In the genomic region with DNA sequence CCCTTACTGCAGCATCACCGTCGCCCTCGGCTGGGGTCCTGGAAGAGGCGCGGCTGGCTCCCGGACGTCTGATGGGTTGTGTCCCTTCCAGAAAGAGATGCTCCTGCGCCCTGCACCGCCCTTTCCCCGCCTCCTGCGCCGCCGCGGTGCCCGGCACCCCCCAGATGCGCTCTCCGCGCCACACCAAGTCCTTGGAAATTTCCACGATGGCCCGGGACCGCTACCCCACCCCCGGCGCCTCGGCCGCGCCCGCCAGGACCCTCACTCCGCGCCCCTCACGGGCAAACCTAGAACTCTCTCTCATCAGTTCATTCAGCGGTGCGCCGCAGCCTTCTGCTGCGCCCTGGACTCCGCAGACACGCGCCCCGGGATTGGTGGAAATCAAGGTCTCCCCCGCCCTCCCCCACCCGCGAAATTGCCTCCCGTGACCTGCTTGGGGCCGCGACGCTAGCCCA, we compare ENCODE assay signal across 8 mouse cellular contexts. TPM values are rescaled to one million over a fixed set of nuclear protein-coding genes. Genes with fewer than 3 reads are reported as not detected.
A peak's percentile ranks its signal among the peaks of the same experiment; 100 is the strongest.
DNase-seq lines count a peak whose midpoint lies in the region; ATAC-seq lines count a peak whose summit lies in the region.

A gene (minus strand): TSS at position 377 of the 455 bp plus-strand sequence.

- H3K9ac ChIP-seq in lung, embryonic 16.5 days (ENCODE audit: low read length) = peak within 1 kb of the TSS; percentile 56
- peak within 1 kb of the TSS; percentile 39; the same call in 1 of the 2 replicates for H3K9ac ChIP-seq in liver, embryonic 13.5 days

- no peak within 1 kb of the TSS for H3K27ac ChIP-seq in lung, embryonic 16.5 days (ENCODE audit: low read length)
- H3K27ac ChIP-seq in liver, embryonic 13.5 days = no peak within 1 kb of the TSS

- peak within 1 kb of the TSS; percentile 99 for H3K4me2 ChIP-seq in lung, embryonic 16.5 days (ENCODE audit: low read depth, low read length)
- peak within 1 kb of the TSS; percentile 73 for H3K4me2 ChIP-seq in liver, embryonic 13.5 days

- H3K4me1 ChIP-seq in lung, embryonic 16.5 days (replicated peaks; ENCODE audit: control insufficient read depth, insufficient read depth, low read length) = peaks cover 5% of the 10 kb centered on the region; the same call in 1 of the 2 replicates
- H3K4me1 ChIP-seq in liver, embryonic 13.5 days (replicated peaks) = peaks cover 11% of the 10 kb centered on the region; the same call in 1 of the 2 replicates

- no peak for DNase-seq in lung, postnatal 4 days
- peak; percentile 85 for DNase-seq in cerebellum, adult 9-11 months
- peak; percentile 64 to 69 for DNase-seq in frontal cortex, postnatal 36 days (ENCODE audit: low spot score in 2 of 2)
- peak; percentile 60 for DNase-seq in kidney, postnatal 14 days
- no peak for DNase-seq in liver, embryonic 13.5 days
- DNase-seq in right cerebral cortex, adult 2 months (ENCODE audit: low spot score in 2 of 2) = peak; percentile 54 to 68

- H3K27me3 ChIP-seq in lung, embryonic 16.5 days (ENCODE audit: control insufficient read depth, insufficient read depth, low read depth, low read length) = peaks cover 19% of the 10 kb centered on the region
- H3K27me3 ChIP-seq in liver, embryonic 13.5 days = peaks cover 38% of the 10 kb centered on the region

- no peaks in the 10 kb centered on the region for H3K9me3 ChIP-seq in lung, embryonic 16.5 days (ENCODE audit: control insufficient read depth, low read length)
- no peaks in the 10 kb centered on the region for H3K9me3 ChIP-seq in liver, embryonic 13.5 days (replicated peaks)

- H3K4me3 ChIP-seq in lung, embryonic 16.5 days (ENCODE audit: low read length) = peak within 1 kb of the TSS; percentile 56
- peak within 1 kb of the TSS; percentile 51 for H3K4me3 ChIP-seq in liver, embryonic 13.5 days (replicated peaks)

- H3K36me3 ChIP-seq in lung, embryonic 16.5 days (ENCODE audit: control insufficient read depth, insufficient read depth, low read length) = no peaks in the 10 kb centered on the region
- no peaks in the 10 kb centered on the region for H3K36me3 ChIP-seq in liver, embryonic 13.5 days

- ATAC-seq in lung, embryonic 16.5 days (ENCODE audit: low read depth) = peak; percentile 57
- 0 out of 2 replicates have a peak, but pooled peaks have one; percentile 8 for ATAC-seq in liver, embryonic 13.5 days (ENCODE audit: low read depth)
- no peak for ATAC-seq in megakaryocyte progenitor cell, adult 5-6 weeks (replicated peaks; ENCODE audit: poor library complexity)

- WGBS in lung, embryonic 16.5 days = under 1% methylated on average over 45 of the region's 45 CpGs
- under 1% methylated on average over 45 of the region's 45 CpGs for WGBS in liver, embryonic 13.5 days (ENCODE audit: insufficient replicate concordance)

RNA-seq across cellular contexts. Expression of the gene that starts here (rescaled TPM):
- polyA plus RNA-seq in lung, embryonic 16.5 days (2015; fragmentation: Nextera tagmentation; extraction: Ambion mirVana) = 0.30 and 0.39 TPM in 2 replicates
- 0.09 and 0.27 TPM in 2 replicates for polyA plus RNA-seq in liver, embryonic 13.5 days (2015; fragmentation: Nextera tagmentation; extraction: Ambion mirVana)
- total RNA-seq in megakaryocyte progenitor cell, adult 5-6 weeks (2015) = 0.07 TPM in 1 of 2 replicates, not detected in the other
- total RNA-seq in megakaryocyte progenitor cell, adult 5-6 weeks (2017) = 0.14 TPM in 1 of 2 replicates, not detected in the other

Comparison
In these comparisons a context has a peak if more than half of its experiments do, and no peak if none do; other contexts are left out.
1. Peak in ATAC-seq, H3K4me3 ChIP-seq, H3K9ac ChIP-seq and H3K4me2 ChIP-seq in lung, embryonic 16.5 days; RNA of the gene not detected or under 1 TPM.
2. Peak in ATAC-seq, H3K4me3 ChIP-seq, H3K9ac ChIP-seq and H3K4me2 ChIP-seq in liver, embryonic 13.5 days; RNA of the gene not detected or under 1 TPM.
3. DNase-seq: peak in cerebellum, adult 9-11 months (single experiment), frontal cortex, postnatal 36 days (2 of 2), kidney, postnatal 14 days (single experiment) and right cerebral cortex, adult 2 months (2 of 2); none in lung, postnatal 4 days (0 of 2) and liver, embryonic 13.5 days (single experiment).